10 mouse cellular contexts compared by ENCODE assay signal in the genomic region with DNA sequence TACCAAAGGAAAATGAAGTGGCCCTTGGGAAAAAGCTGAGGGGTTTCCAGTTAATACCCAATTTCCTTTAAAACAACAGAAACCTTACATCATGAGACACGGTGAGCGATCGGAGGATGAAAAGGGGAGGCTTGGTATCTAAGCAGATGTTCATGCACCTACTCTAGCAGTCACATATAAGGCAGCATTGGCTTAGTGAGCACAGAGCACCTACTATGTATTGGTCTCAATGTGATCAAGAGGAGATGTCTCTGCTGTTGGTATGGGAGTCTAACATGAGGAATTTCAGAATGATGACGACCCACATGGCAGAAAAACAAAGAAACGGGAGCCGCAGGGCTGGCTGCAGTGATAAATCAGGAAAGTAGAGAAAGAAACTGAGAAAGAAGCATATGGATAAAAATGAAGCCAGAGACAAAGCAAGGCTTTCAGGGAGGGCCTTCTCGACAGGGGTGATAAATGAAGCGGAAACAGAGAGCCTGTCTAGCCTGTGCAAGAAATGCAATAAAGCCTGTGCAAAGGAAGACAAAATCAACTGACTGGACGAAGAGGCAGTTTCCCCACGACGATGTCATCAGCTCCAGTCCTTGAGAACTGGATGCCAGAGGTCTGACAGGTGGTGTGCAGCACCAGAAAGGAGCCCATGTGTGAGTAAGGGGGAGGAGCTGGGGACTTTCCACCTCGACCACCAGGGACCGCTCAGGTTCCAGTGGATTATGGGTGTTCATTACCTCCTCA.
DNase-seq lines count a peak whose midpoint lies in the region; ATAC-seq and TF ChIP-seq lines count a peak whose summit lies in the region.
"Had no signal": no experiment of that assay in that cellular context is flagged by ENCODE, and none has a peak within 500 bp of the region (broad histone marks: within the 10 kb centered on the region; RNA-seq: fewer than 3 reads in every experiment).

No protein-coding gene starts in this region.

- peak; percentile 7 for DNase-seq in Muller cell, postnatal 12 days (ENCODE audit: inconsistent ontology term)
- DNase-seq in cerebellum, adult 2 months: peak; percentile 20 to 36
- DNase-seq in forebrain, embryonic 10.5 days (ENCODE audit: extremely low spot score, low spot score): no peak
- DNase-seq in hindbrain, postnatal 0 days (ENCODE audit: low spot score): peak; percentile 52
- DNase-seq in adrenal gland, postnatal 36 days: no peak
- DNase-seq in spleen, postnatal 36 days (ENCODE audit: low spot score in 2 of 2): no peak
- DNase-seq in c-Kit-positive CD71-positive TER-119-positive erythroid progenitor cells, embryonic 14.5 days (ENCODE audit: low spot score): no peak
- DNase-seq: gastrocnemius, adult 2 months; lung, postnatal 14 days had no signal

- no peak for TF ChIP-seq POLR2A in cerebellum, adult 2 months (IDR thresholded peaks at IDR 0.05; ENCODE audit: borderline replicate concordance, insufficient read depth, low read length)

- H3K4me3 ChIP-seq in cerebellum, adult 2 months (replicated peaks; ENCODE audit: insufficient read depth, low read depth, low read length): no peak overlapping the region
- no peak overlapping the region for H3K4me3 ChIP-seq in forebrain, embryonic 10.5 days
- H3K4me3 ChIP-seq in hindbrain, postnatal 0 days (ENCODE audit: low read length): no peak overlapping the region
- H3K4me3 ChIP-seq: gastrocnemius, adult 2 months; limb, embryonic 13.5 days had no signal

- no peak for TF ChIP-seq CTCF in cerebellum, adult 2 months (IDR thresholded peaks at IDR 0.05; ENCODE audit: borderline replicate concordance, insufficient read depth, low read depth, low read length)
- TF ChIP-seq CTCF in hindbrain, postnatal 0 days (IDR thresholded peaks at IDR 0.05; ENCODE audit: low read depth): no peak; the same call in 1 of the 2 replicates

- H3K4me1 ChIP-seq in cerebellum, adult 2 months (ENCODE audit: control insufficient read depth, insufficient read depth, low read length): peaks cover 5% of the 10 kb centered on the region; the same call in 1 of the 2 replicates
- peaks cover 8% of the 10 kb centered on the region; the same call in 1 of the 2 replicates for H3K4me1 ChIP-seq in forebrain, embryonic 10.5 days
- H3K4me1 ChIP-seq in hindbrain, postnatal 0 days (ENCODE audit: insufficient read depth, low read length): peaks cover 6% of the 10 kb centered on the region; the same call in 1 of the 2 replicates

- H3K27me3 ChIP-seq in cerebellum, adult 2 months (ENCODE audit: control insufficient read depth, insufficient read depth, low read length): no peaks in the 10 kb centered on the region
- no peaks in the 10 kb centered on the region for H3K27me3 ChIP-seq in forebrain, embryonic 10.5 days (ENCODE audit: poor library complexity, severe bottlenecking)
- H3K27me3 ChIP-seq in hindbrain, postnatal 0 days (ENCODE audit: insufficient read depth, low read length): no peaks in the 10 kb centered on the region
- H3K27me3 ChIP-seq: limb, embryonic 13.5 days had no signal

- no peak overlapping the region for H3K27ac ChIP-seq in cerebellum, adult 2 months (ENCODE audit: insufficient read depth, low read length)
- H3K27ac ChIP-seq in forebrain, embryonic 10.5 days: 0 out of 2 replicates have a peak overlapping the region, but pooled peaks have one; percentile 6
- H3K27ac ChIP-seq in hindbrain, postnatal 0 days: peak overlapping the region; percentile 18; the same call in 1 of the 2 replicates
- H3K27ac ChIP-seq: gastrocnemius, adult 2 months; limb, embryonic 13.5 days had no signal

- WGBS in cerebellum, adult 2 months: 9% methylated on average over 13 of the region's 13 CpGs
- 71% methylated on average over 13 of the region's 13 CpGs for WGBS in forebrain, embryonic 10.5 days
- 32% methylated on average over 13 of the region's 13 CpGs for WGBS in hindbrain, postnatal 0 days

- no peaks in the 10 kb centered on the region for H3K36me3 ChIP-seq in forebrain, embryonic 10.5 days (replicated peaks)
- H3K36me3 ChIP-seq in hindbrain, postnatal 0 days (ENCODE audit: insufficient read depth, low read length): no peaks in the 10 kb centered on the region
- H3K36me3 ChIP-seq: limb, embryonic 13.5 days had no signal

- no peak overlapping the region for H3K4me2 ChIP-seq in hindbrain, postnatal 0 days (ENCODE audit: low read depth, low read length)
- H3K4me2 ChIP-seq: limb, embryonic 13.5 days had no signal

- H3K9ac ChIP-seq in hindbrain, postnatal 0 days (replicated peaks; ENCODE audit: low read length): no peak overlapping the region
- H3K9ac ChIP-seq: limb, embryonic 13.5 days had no signal

- H3K9me3 ChIP-seq in forebrain, embryonic 10.5 days: no peaks in the 10 kb centered on the region
- no peaks in the 10 kb centered on the region for H3K9me3 ChIP-seq in hindbrain, postnatal 0 days (ENCODE audit: low read length)
- H3K9me3 ChIP-seq: limb, embryonic 13.5 days had no signal

- ATAC-seq in hindbrain, postnatal 0 days: peak; percentile 77

Comparison
In these comparisons a context has a peak if more than half of its experiments do, and no peak if none do; other contexts are left out.
1. DNase-seq: peak in Muller cell, postnatal 12 days (single experiment), cerebellum, adult 2 months (2 of 2) and hindbrain, postnatal 0 days (single experiment); none in forebrain, embryonic 10.5 days (single experiment), adrenal gland, postnatal 36 days (0 of 2), spleen, postnatal 36 days (0 of 2) and c-Kit-positive CD71-positive TER-119-positive erythroid progenitor cells, embryonic 14.5 days (single experiment).